Mouse (Mus musculus) cerebellum, postnatal 10 days (tissue): ENCODE results near the gene Xylt1.

Source experiments
- DNase-seq, 2 experiments: peaks; one replicate each; pipeline ENCODE4 v3.0.0; 2021; ENCODE audit warnings: mixed read lengths in 2 of 2

Gene Xylt1

GRCm38 (mm10) chr7:117524430-117525214, 143.8 kb downstream of the Xylt1 start:
- peak; percentile 68 to 76 for DNase-seq

- DNase-seq: no peak
Measured at GRCm38 (mm10) chr7:117525678-117526077, 144.9 kb downstream of the Xylt1 start.

GRCm38 (mm10) chr7:117526570-117526969, 145.8 kb downstream of the Xylt1 start:
- DNase-seq: no peak

GRCm38 (mm10) chr7:117529787-117530655, 149.2 kb downstream of the Xylt1 start:
- no peak for DNase-seq

GRCm38 (mm10) chr7:117532651-117533050, 151.9 kb downstream of the Xylt1 start:
- DNase-seq: no peak

- no peak for DNase-seq
Measured at GRCm38 (mm10) chr7:117533164-117533563, 152.4 kb downstream of the Xylt1 start.

GRCm38 (mm10) chr7:117539931-117540330, 159.2 kb downstream of the Xylt1 start:
- no peak for DNase-seq

GRCm38 (mm10) chr7:117540413-117540812, 159.6 kb downstream of the Xylt1 start:
- DNase-seq: no peak

GRCm38 (mm10) chr7:117541056-117541455, 160.3 kb downstream of the Xylt1 start:
- DNase-seq: no peak

GRCm38 (mm10) chr7:117541681-117542080, 160.9 kb downstream of the Xylt1 start:
- DNase-seq: peak; percentile 38 to 51

- DNase-seq: no peak
Measured at GRCm38 (mm10) chr7:117543041-117543440, 162.3 kb downstream of the Xylt1 start.

- no peak for DNase-seq
Measured at GRCm38 (mm10) chr7:117544126-117544525, 163.3 kb downstream of the Xylt1 start.

- peak; percentile 76 to 77 for DNase-seq
Measured at GRCm38 (mm10) chr7:117548301-117548700, 167.5 kb downstream of the Xylt1 start.

GRCm38 (mm10) chr7:117550916-117551549, 170.3 kb downstream of the Xylt1 start:
- DNase-seq: peak; percentile 52 to 74

- peak; percentile 36 to 39 for DNase-seq
Measured at GRCm38 (mm10) chr7:117553228-117553627, 172.4 kb downstream of the Xylt1 start.

GRCm38 (mm10) chr7:117555735-117556134, 175.0 kb downstream of the Xylt1 start:
- peak; percentile 74 to 79 for DNase-seq

GRCm38 (mm10) chr7:117558166-117558565, 177.4 kb downstream of the Xylt1 start:
- no peak for DNase-seq

GRCm38 (mm10) chr7:117559051-117559450, 178.3 kb downstream of the Xylt1 start:
- no peak for DNase-seq

GRCm38 (mm10) chr7:117563939-117564499, 183.2 kb downstream of the Xylt1 start:
- no peak for DNase-seq

GRCm38 (mm10) chr7:117564627-117565026, 183.8 kb downstream of the Xylt1 start:
- no peak for DNase-seq

- DNase-seq: peak; percentile 44 to 58
Measured at GRCm38 (mm10) chr7:117566115-117566514, 185.3 kb downstream of the Xylt1 start.

GRCm38 (mm10) chr7:117566833-117567232, 186.1 kb downstream of the Xylt1 start:
- DNase-seq: no peak

GRCm38 (mm10) chr7:117567252-117567651, 186.5 kb downstream of the Xylt1 start:
- no peak for DNase-seq
